Mouse (Mus musculus) WW6 (cell line): ENCODE measurements around the gene Tspo.

Experiments
- DNase-seq: peaks from one replicate; pipeline ENCODE4 v3.0.0-alpha.2; 2013; ENCODE audit warnings: low read depth, low spot score

Gene Tspo

GRCm38 (mm10) chr15:83563327-83563856 lies at the start of gene Tspo, which contains the start of gene Mcat:
Tspo (plus strand) TSS chr15:83563592.
Mcat (minus strand) TSS chr15:83563787.
- DNase-seq: no peak

- DNase-seq: no peak
Measured at GRCm38 (mm10) chr15:83515018-83515417, 48.4 kb upstream of the Tspo start.

GRCm38 (mm10) chr15:83518215-83519048 lies 45.0 kb upstream of the Tspo start:
- no peak for DNase-seq

GRCm38 (mm10) chr15:83520861-83521382 lies 42.5 kb upstream of the Tspo start:
- no peak for DNase-seq

GRCm38 (mm10) chr15:83523196-83523595 lies 40.2 kb upstream of the Tspo start:
- no peak for DNase-seq

- DNase-seq: no peak
Measured at GRCm38 (mm10) chr15:83523638-83524332, 39.6 kb upstream of the Tspo start.

- no peak for DNase-seq
Measured at GRCm38 (mm10) chr15:83524333-83524729, 39.1 kb upstream of the Tspo start.

GRCm38 (mm10) chr15:83526424-83527091 lies 36.8 kb upstream of the Tspo start, which contains the start of gene Bik:
Bik (plus strand) TSS chr15:83526862.
- DNase-seq: no peak

GRCm38 (mm10) chr15:83527092-83527437 lies 36.3 kb upstream of the Tspo start:
- no peak for DNase-seq

- no peak for DNase-seq
Measured at GRCm38 (mm10) chr15:83527747-83528146, 35.6 kb upstream of the Tspo start.

GRCm38 (mm10) chr15:83528892-83529291 lies 34.5 kb upstream of the Tspo start:
- no peak for DNase-seq

- no peak for DNase-seq
Measured at GRCm38 (mm10) chr15:83529765-83530164, 33.6 kb upstream of the Tspo start.

- DNase-seq: no peak
Measured at GRCm38 (mm10) chr15:83530233-83530632, 33.2 kb upstream of the Tspo start.

- no peak for DNase-seq
Measured at GRCm38 (mm10) chr15:83530688-83531087, 32.7 kb upstream of the Tspo start.

GRCm38 (mm10) chr15:83531961-83532469 lies 31.4 kb upstream of the Tspo start:
- no peak for DNase-seq

GRCm38 (mm10) chr15:83532606-83533005 lies 30.8 kb upstream of the Tspo start:
- no peak for DNase-seq

GRCm38 (mm10) chr15:83534960-83535889 lies 28.2 kb upstream of the Tspo start:
- no peak for DNase-seq

- DNase-seq: no peak
Measured at GRCm38 (mm10) chr15:83535890-83536231, 27.5 kb upstream of the Tspo start.

GRCm38 (mm10) chr15:83538855-83539254 lies 24.5 kb upstream of the Tspo start:
- no peak for DNase-seq

- no peak for DNase-seq
Measured at GRCm38 (mm10) chr15:83539905-83540304, 23.5 kb upstream of the Tspo start.
